Mouse (Mus musculus): ENCODE measurements around the gene Magea10.

Magea10 gene

GRCm38 (mm10) chrX:72386758-72387157 is at the start of gene Magea10:
Gene Magea10, minus strand, starts transcription at chrX:72386858.
- no peak for DNase-seq (ENCODE audit: low spot score in 2 of 2)

DNA sequence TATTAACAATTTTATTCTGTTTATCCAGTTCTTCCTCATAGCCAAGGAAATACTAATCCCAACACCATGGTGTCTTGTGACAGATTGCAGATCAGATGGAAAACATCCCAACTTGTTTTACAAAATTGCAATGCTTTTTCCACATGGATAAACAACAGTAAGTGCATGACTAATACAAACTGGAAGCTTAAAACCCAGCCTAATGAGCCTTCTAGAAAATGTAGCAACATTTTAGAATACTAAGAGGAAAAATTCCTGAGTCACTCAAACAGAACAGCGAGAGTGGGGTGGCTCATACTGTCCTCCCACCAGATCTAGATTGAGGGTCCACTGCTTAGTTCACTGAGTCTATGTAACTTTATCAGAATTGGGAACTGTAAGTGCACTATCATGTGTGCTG is 4.7 kb downstream of the Magea10 start:
- DNase-seq (ENCODE audit: low spot score in 2 of 2), result no peak
